Mouse (Mus musculus) liver, postnatal 0 days (tissue): Measurements from ENCODE around the gene Zfp239. TPM values are rescaled to one million over a fixed set of nuclear protein-coding genes. Genes with fewer than 3 reads are reported as not detected.

Experiments used
- ATAC-seq: fragments of 200-750 bp; cut with Nextera tagmentation; 2 replicates; pipeline ENCODE4 v1.8.0; 2017; ENCODE audit warnings: mild to moderate bottlenecking, moderate library complexity
- DNase-seq: peaks from one replicate; pipeline ENCODE4 v3.0.0-alpha.2; 2016
- H3K27ac ChIP-seq: fragments of 300-500 bp; sonication (generic); 2 replicates; pipeline ENCODE4 v1.5.1; 2014; ENCODE audit warnings: antibody characterized with exemption, moderate library complexity, mild to moderate bottlenecking, low read depth
- H3K27me3 ChIP-seq: fragments of 300-500 bp; sonication (generic); 2 replicates; pipeline ENCODE4 v1.6.1; 2014; ENCODE audit warnings: low read length, control low read depth, mixed read lengths; ENCODE audit not compliant: insufficient read depth
- H3K36me3 ChIP-seq: fragments of 300-500 bp; sonication (generic); replicated peaks from 2 replicates; pipeline ENCODE4 v1.6.1; 2014; ENCODE audit warnings: mild to moderate bottlenecking, control low read depth, low read length, moderate library complexity, mixed read lengths; ENCODE audit not compliant: insufficient read depth
- H3K4me1 ChIP-seq: fragments of 300-500 bp; sonication (generic); 2 replicates; pipeline ENCODE4 v1.6.1; 2014; ENCODE audit warnings: antibody characterized with exemption, mild to moderate bottlenecking, control low read depth; ENCODE audit not compliant: insufficient read depth
- H3K4me2 ChIP-seq: fragments of 300-500 bp; sonication (generic); 2 replicates; pipeline ENCODE4 v1.6.1; 2014; ENCODE audit warnings: low read depth, mild to moderate bottlenecking, low read length, moderate library complexity, mixed read lengths
- H3K4me3 ChIP-seq: fragments of 300-500 bp; sonication (generic); 2 replicates; pipeline ENCODE4 v1.5.1; 2014; ENCODE audit warnings: low read depth, low read length
- H3K9ac ChIP-seq: fragments of 300-500 bp; sonication (generic); replicated peaks from 2 replicates; pipeline ENCODE4 v1.6.1; 2014; ENCODE audit warnings: mild to moderate bottlenecking, moderate library complexity
- H3K9me3 ChIP-seq: fragments of 300-500 bp; sonication (generic); 2 replicates; pipeline ENCODE4 v1.6.1; 2016; ENCODE audit warnings: mild to moderate bottlenecking, control low read depth, low read length, mixed read lengths
- CTCF ChIP-seq: sonication (generic); IDR thresholded peaks from 2 replicates; pipeline ENCODE4 v1.5.1; 2016; ENCODE audit warnings: antibody characterized with exemption, low read depth
- EP300 ChIP-seq: IDR thresholded peaks from 2 replicates; pipeline ENCODE4 v1.6.1; 2016; ENCODE audit warnings: antibody characterized with exemption, low read depth, mild to moderate bottlenecking
- WGBS: fragments of 180-500 bp; shearing (Covaris S2); extraction: QIAGEN DNeasy Blood & Tissue Kit; methylation state at CpG from one replicate; pipeline ENCODE4 v1.1.7; 2014; ENCODE audit not compliant: insufficient replicate concordance; 5-methylcytosine and 5-hydroxymethylcytosine counted together
- polyA plus RNA-seq: library from polyadenylated mRNA; unstranded; fragments of >200 nt; fragmentation: Nextera tagmentation; extraction: Ambion mirVana; gene quantifications from 2 replicates; pipeline ENCODE4 v1.2.1, GENCODE M21; 2015

The Zfp239 gene
- 0.86 and 1.1 TPM in 2 replicates for polyA plus RNA-seq

- H3K36me3 ChIP-seq: no peaks in the 10 kb centered on the region
- no peaks in the 10 kb centered on the region for H3K27me3 ChIP-seq
- peak within 1 kb of the TSS; percentile 99 for H3K4me2 ChIP-seq
- 47% methylated on average over 6 of the region's 6 CpGs for WGBS
- DNase-seq (peak; percentile 31), ATAC-seq (no peak)
- TF ChIP-seq EP300 (no peak), CTCF (no peak)
- peak within 1 kb of the TSS; percentile 60 for H3K9ac ChIP-seq
- H3K9me3 ChIP-seq: no peaks in the 10 kb centered on the region
- H3K4me1 ChIP-seq: peaks cover 7% of the 10 kb centered on the region
- peak within 1 kb of the TSS; percentile 58; the same call in 1 of the 2 replicates for H3K27ac ChIP-seq
- H3K4me3 ChIP-seq: peak within 1 kb of the TSS; percentile 72
Observed at GRCm38 (mm10) chr6:117861848-117862247, at the start of gene Zfp239. TSS of gene Zfp239 (plus strand) at chr6:117862100.

DNA sequence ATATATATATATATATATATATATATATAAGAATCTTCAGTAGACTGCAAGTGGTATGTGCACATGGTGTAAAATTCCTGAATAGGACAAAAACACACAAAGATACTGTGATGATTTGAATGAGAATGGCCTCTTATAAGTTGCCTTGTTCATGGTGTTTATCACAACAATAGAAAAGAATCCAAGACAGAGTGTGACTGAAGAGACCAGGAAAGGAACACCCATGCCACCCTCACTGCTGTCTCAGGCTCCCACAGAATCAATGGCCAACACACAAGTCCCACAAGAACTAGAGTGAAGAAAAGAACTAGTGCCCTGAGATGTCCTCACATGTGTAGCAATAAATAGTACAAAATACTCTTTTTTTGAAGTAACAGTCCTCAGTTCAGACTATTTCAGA is 47.2 kb upstream of the Zfp239 start:
- DNase-seq: no peak
- Histone ChIP-seq H3K9ac (no peak overlapping the region), H3K27me3 (no peaks in the 10 kb centered on the region), H3K36me3 (no peaks in the 10 kb centered on the region), H3K9me3 (no peaks in the 10 kb centered on the region), H3K4me1 (no peaks in the 10 kb centered on the region), H3K4me3 (no peak overlapping the region), H3K27ac (no peak overlapping the region), H3K4me2 (no peak overlapping the region)
- no peak for ATAC-seq
- TF ChIP-seq EP300 (no peak), CTCF (no peak)

GRCm38 (mm10) chr6:117817108-117817541 is 44.8 kb upstream of the Zfp239 start:
- H3K27ac ChIP-seq: no peak overlapping the region
- no peaks in the 10 kb centered on the region for H3K27me3 ChIP-seq
- WGBS: 50% methylated on average over 3 of the region's 5 CpGs
- no peaks in the 10 kb centered on the region for H3K4me1 ChIP-seq
- ATAC-seq (no peak), DNase-seq (no peak)
- H3K9ac ChIP-seq: no peak overlapping the region
- H3K9me3 ChIP-seq: no peaks in the 10 kb centered on the region
- no peak overlapping the region for H3K4me2 ChIP-seq
- no peaks in the 10 kb centered on the region for H3K36me3 ChIP-seq
- no peak overlapping the region for H3K4me3 ChIP-seq
- TF ChIP-seq EP300: no peak
- no peak for TF ChIP-seq CTCF

GRCm38 (mm10) chr6:117820327-117820726 is 41.6 kb upstream of the Zfp239 start:
- no peak overlapping the region for H3K4me3 ChIP-seq
- no peak for ATAC-seq
- no peaks in the 10 kb centered on the region for H3K4me1 ChIP-seq
- TF ChIP-seq EP300: no peak
- no peak for TF ChIP-seq CTCF
- H3K27ac ChIP-seq: no peak overlapping the region
- no peak for DNase-seq
- no peak overlapping the region for H3K9ac ChIP-seq
- H3K4me2 ChIP-seq: no peak overlapping the region
- H3K9me3 ChIP-seq: no peaks in the 10 kb centered on the region
- H3K36me3 ChIP-seq: no peaks in the 10 kb centered on the region
- 82% methylated on average over 14 of the region's 14 CpGs for WGBS
- no peaks in the 10 kb centered on the region for H3K27me3 ChIP-seq

GRCm38 (mm10) chr6:117825369-117825768 is 36.5 kb upstream of the Zfp239 start:
- ATAC-seq: peak; percentile 71
- 10% methylated on average over 4 of the region's 4 CpGs for WGBS

DNA sequence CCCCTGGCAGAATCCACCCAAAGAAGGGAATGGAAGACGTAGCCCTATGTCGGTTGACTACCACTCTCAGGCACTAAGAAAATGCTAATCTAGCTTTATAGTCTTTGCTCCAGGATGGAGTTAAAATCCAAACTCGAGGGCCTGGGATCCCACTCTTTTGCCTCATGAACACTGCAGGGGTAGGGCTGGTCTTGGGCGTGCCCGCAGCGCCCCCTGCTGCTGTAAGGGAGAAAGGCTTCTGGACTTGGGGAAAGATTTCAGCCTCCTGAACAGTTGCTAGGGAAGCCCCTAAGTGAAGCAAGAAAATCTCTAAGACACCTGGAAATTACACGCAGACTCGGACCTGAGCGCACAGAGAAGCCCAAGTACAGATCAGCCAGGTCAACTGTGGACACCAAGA is 33.6 kb upstream of the Zfp239 start:
- no peak overlapping the region for H3K4me3 ChIP-seq
- 13% methylated on average over 9 of the region's 9 CpGs for WGBS
- no peak for ATAC-seq
- H3K4me2 ChIP-seq: no peak overlapping the region
- no peak overlapping the region for H3K27ac ChIP-seq
- peak; percentile 84 for TF ChIP-seq CTCF
- no peak for TF ChIP-seq EP300
- H3K9me3 ChIP-seq: no peaks in the 10 kb centered on the region
- H3K9ac ChIP-seq: no peak overlapping the region
- H3K36me3 ChIP-seq: no peaks in the 10 kb centered on the region
- H3K27me3 ChIP-seq: no peaks in the 10 kb centered on the region
- H3K4me1 ChIP-seq: no peaks in the 10 kb centered on the region
- DNase-seq: peak; percentile 75

More at GRCm38 (mm10) chr6:117825369-117825768, 36.5 kb upstream of the Zfp239 start:
- Histone ChIP-seq H3K4me2 (no peak overlapping the region), H3K36me3 (no peaks in the 10 kb centered on the region), H3K4me1 (no peaks in the 10 kb centered on the region), H3K27ac (no peak overlapping the region), H3K9me3 (no peaks in the 10 kb centered on the region), H3K9ac (no peak overlapping the region), H3K27me3 (no peaks in the 10 kb centered on the region), H3K4me3 (no peak overlapping the region)
- TF ChIP-seq EP300 (no peak), CTCF (peak; percentile 79)
- peak; percentile 76 for DNase-seq
